Mouse (Mus musculus) brain, embryonic 14.5 days (tissue): ENCODE results near the gene Tnnt1.

Experiments used
- CTCF ChIP-seq: fragments of 200-500 bp; IDR thresholded peaks from 2 replicates; pipeline ENCODE4 v1.5.1; 2012; ENCODE audit warnings: inconsistent platforms, mild to moderate bottlenecking, moderate library complexity, borderline replicate concordance; ENCODE audit not compliant: insufficient read depth, insufficient read length; ENCODE audit errors: extremely low read depth
- POLR2A ChIP-seq: fragments of 200-500 bp; IDR thresholded peaks from 2 replicates; pipeline ENCODE4 v1.6.1; 2012; ENCODE audit warnings: mild to moderate bottlenecking, inconsistent platforms, borderline replicate concordance; ENCODE audit not compliant: poor library complexity, insufficient read depth, insufficient read length, severe bottlenecking; ENCODE audit errors: extremely low read depth

GRCm38 (mm10) chr7:4541344-4541743 lies 25.2 kb upstream of the Tnnt1 start:
- TF ChIP-seq CTCF (no peak), POLR2A (no peak)
